Mouse (Mus musculus): ENCODE measurements around the gene Lrrk1. TPM values are rescaled to one million over a fixed set of nuclear protein-coding genes. Genes with fewer than 3 reads are reported as not detected.

Gene Lrrk1
- total RNA-seq, 2 experiments from 2014 or later = 3.8 to 4.9 TPM

DNA sequence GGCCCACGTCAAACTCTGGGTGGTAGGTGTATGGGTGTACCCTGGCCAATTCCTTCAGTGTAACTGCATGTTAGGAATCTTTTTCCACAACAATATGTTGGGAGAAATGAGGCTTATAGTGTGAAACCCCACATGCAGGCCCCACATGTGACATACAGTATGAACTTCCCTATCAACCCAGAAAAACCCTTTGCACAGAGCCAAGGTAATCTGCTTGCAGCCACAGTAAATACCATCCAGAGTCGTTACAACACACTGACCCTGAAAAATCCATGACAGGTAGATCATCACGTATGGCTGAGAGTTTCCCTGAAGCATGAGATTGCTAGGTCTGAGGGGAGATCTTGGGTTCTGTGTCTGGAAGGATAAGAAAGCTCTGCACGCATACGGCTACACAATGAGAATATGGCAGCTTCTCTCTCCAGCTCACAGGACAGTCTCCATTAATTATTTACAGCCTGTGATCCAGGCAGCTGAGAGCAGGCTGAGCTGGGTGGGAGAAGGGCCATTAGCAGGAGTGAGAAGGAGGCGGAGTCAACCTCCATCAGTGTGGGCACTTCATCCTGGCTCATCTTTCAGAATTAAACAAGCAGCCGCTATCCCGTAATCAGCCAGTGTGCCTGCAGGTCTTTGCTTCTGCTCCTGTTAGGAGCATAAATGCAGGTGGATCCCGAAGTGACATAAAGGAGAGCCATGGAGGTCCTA lies 41.0 kb downstream of the Lrrk1 start:
- intact Hi-C loops (cut with DNase I) = no loop called here
- no peak for DNase-seq (ENCODE audit: low spot score in 2 of 2)

DNA sequence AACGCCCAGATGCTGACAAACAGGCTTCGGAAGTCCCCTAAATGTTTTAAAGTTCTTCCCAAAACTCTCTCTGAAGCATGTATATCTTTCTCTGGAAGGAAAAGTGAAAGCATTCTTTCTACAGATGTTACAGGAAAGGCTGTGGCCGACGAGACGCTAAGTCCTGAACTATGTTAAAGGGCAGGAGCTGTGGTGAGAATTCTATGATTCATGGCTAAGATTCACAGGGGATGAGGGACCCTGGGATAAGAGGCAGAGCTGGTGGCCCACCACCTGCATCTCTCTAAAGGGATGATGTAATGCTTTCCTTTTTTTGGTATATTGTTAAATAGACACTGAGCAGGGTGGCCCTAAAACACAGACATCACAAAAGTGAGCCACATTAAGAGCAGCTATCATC lies 44.8 kb downstream of the Lrrk1 start:
- intact Hi-C loops (cut with DNase I) = loop anchor here (2.0 kb wide), 1 partner anchor 33 kb away; no protein-coding TSS in a partner anchor
- DNase-seq (ENCODE audit: low spot score in 2 of 2) = no peak

DNA sequence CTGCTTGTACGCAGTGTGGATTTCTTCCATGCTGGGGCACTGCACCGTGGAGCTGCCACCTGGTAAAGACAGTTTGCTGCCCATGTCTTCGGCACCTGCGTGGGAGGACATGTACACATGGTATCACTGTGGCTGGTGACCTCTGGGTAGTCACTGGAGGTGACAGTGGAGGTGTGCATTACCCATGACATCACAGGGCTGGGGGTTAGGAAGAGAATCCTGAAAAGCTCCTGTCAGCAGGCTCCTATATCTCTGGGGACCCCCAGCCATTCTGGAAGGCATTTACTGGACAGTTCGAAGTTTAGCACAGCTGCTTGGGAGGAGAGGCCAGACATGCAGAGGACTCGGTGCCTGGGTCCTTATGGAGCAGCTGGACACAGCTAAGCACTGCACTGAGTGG lies 45.3 kb downstream of the Lrrk1 start:
- no peak for DNase-seq (ENCODE audit: low spot score in 2 of 2)
- intact Hi-C loops (cut with DNase I) = loop anchor here (2.0 kb wide), 1 partner anchor 32 kb away; no protein-coding TSS in a partner anchor

DNA sequence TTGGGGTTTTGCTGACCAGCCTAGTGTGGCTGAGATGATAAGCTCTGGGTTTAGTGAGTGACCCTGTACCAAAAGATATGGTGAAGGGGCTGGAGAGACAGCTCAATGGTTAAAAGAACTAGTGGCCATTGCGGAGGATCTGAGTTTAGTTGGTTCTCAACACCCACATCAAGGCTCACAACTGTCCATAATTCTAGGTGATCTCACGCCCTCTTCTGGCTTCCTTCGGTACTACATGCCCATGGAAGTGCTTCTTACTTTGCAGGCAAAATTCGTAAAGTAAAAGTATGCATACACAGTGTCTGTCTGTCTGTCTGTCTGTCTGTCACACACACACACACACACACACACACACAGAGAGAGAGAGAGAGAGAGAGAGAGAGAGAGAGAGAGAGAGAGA lies 45.8 kb downstream of the Lrrk1 start:
- DNase-seq (ENCODE audit: low spot score in 2 of 2) = peak; percentile 29 to 31
- intact Hi-C loops (cut with DNase I) = loop anchor here (2.0 kb wide), 1 partner anchor 32 kb away; no protein-coding TSS in a partner anchor

DNA sequence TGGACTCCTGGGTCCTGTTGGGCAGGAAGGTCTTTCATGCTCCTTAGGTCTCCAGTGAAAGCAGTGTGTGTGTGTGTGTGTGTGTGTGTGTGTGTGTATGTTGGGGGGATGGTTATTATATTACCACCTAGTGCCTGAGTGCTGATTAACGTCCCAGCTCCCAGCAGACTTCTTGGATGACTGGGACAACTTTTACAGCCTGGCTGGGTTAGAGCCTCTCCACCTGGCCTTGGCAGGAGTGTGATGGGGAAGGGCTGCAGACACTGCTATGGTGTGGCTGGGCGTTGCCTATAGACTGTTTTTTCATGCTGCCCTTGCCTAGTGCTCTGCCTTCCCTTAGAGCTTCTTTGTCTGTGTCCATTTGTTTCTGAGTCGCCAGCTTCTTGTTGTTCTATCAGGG lies 48.1 kb downstream of the Lrrk1 start:
- intact Hi-C loops (cut with DNase I) = no loop called here
- DNase-seq (ENCODE audit: low spot score in 2 of 2) = no peak

DNA sequence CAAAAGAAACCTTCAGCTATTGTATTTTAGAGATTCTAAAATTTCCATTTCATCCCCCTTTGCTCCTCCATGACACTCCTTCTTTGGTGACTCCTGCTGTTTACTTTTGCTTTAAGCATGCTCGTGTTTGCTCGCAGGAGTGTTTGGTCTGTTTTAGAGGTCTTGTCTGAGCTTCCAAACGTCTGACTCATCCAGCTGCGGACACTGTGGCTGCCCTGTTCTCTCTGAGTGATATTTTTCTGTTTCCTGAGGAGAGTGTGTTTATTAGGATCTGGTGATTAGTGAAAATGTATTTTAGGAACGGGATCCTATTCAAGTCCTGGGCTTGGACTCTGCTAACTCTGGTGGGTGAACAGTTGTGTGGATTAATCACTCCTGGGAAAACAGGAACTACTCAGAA lies 48.5 kb downstream of the Lrrk1 start:
- no peak for DNase-seq (ENCODE audit: low spot score in 2 of 2)
- intact Hi-C loops (cut with DNase I) = no loop called here

DNA sequence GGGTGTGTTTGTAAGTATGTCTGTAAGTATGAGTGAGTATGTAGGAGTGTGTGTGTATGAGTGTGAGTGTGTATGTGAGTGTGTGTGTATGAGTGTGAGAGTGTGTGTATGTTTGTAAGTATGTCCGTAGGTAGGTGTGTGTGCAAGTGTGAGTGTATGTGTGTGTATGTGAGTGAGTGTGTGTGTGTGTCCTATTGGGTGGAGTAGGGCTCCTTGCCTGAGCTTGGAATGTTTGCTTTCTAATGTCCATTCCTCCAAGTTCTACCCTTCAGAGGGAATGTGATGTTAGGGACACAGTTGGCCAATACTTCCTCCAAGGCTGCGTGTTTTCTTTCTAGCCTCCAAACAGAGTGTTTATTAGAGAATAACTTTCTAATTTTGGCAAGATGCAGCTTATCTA lies 51.2 kb downstream of the Lrrk1 start:
- intact Hi-C loops (cut with DNase I) = no loop called here
- no peak for DNase-seq (ENCODE audit: low spot score in 2 of 2)

DNA sequence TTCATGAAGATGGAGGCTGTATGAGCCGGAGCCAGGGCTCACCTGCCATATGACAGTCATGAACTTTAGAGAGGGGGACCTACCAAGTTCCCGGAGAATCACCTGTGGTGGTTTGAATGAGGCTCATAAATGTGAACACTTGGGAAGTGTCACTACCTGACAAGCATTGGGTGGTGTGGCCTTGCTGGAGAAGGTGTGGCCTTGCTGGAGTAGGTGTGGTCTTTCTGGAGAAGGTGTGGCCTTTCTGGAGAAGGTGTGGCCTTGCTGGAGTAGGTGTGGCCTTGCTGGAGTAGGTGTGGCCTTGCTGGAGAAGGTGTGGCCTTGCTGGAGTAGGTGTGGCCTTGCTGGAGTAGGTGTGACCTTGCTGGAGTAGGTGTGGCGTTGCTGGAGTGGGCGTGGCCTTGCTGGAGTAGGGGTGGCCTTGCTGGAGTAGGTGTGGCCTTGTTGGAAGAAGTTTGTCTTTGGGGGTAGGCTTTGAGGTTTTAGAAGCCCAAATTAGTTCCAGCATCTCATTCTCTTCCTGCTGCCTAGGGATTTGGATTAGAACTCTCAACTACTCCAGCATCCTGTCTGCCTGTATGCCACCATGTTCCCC lies 54.1 kb downstream of the Lrrk1 start:
- no peak for DNase-seq (ENCODE audit: low spot score in 2 of 2)
- intact Hi-C loops (cut with DNase I) = no loop called here

DNA sequence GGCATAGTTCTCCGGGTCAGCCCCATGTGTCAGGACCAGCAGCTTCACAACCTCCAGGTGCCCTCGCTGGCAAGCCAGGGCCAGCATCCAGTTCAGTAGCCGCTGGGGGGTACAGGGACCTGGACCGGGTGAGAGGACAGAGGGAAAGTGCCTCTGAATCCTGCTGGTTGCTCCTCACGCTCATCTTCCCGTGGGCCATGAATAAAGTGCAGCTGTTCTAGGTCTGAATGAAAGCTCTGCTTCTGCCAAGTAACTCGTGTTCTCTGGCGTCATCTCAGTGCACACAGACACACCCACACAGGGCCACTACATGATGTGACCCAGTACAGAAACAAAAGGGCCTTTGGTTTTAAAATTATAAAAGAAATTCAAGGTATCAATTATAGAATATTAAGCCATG lies 55.8 kb downstream of the Lrrk1 start:
- intact Hi-C loops (cut with DNase I) = no loop called here
- no peak for DNase-seq (ENCODE audit: low spot score in 2 of 2)

DNA sequence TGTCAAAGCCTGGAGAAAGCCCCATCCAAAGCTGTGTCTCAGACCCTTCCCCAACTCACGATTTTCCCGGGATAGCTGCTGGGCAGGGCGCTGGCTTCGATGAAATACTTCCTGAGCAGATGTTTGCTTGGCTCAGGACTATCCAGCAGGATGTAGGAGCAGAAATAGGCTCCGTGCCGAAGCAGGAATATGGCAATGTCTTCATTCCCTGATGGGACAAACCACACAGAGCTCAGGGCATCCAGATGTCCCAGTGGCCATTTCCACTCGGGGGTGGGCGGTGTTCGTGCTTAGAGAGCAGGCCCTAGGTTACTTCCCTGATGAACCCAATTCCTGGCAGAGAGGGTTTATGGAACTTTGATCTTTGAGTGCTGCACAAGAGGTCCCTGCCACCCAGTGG lies 57.5 kb downstream of the Lrrk1 start:
- intact Hi-C loops (cut with DNase I) = no loop called here
- DNase-seq (ENCODE audit: low spot score in 2 of 2) = no peak

DNA sequence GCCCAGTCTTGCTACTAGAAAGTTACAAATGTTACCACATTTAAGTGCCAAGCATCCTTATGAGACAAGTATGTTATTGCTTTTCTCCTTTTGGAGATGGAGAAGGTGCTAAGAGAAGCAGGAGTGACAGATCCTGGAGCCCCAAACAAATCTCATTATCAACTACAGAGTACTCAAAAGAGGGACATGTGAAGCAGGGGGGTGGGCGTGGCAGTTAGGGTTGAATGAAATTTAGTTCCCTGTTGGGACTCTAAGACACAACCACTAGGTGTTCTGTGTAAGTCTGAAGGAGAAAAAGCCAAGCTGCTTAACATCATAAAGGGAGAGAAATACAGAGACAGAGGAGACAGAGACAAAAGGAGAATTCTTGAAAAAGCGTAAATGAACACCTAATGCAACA lies 60.6 kb downstream of the Lrrk1 start:
- no peak for DNase-seq (ENCODE audit: low spot score in 2 of 2)
- intact Hi-C loops (cut with DNase I) = no loop called here

DNA sequence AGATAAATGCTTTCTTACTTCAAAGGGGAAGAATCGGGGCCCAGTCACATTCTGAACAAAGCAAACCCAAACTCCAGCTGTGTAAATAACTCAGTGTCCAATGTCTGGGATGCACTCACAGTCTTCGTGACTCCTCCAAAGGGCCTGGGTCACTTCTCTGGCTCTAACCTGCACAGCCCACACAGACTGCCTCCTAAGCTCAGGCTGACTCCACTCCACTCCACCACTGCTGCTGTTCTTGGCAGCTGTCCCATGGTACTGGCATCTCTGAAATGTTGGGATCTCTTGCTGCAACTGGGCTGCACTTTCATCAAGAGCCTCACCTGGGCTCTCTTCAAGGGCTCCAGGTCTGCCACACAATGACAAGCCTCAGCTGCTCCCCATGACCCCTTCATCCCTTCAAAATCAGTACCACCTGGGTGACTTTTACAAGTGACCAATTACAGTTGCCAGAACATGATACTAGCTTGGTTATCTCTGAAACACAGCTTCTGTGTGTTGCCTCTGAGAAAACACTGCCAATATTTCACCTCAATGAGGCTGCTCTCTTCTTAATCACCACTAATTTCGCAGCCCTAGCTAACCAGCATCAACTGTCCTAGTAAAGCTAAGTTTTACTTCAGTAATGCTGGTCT lies 62.6 kb downstream of the Lrrk1 start:
- intact Hi-C loops (cut with DNase I) = no loop called here
- DNase-seq (ENCODE audit: low spot score in 2 of 2) = no peak

DNA sequence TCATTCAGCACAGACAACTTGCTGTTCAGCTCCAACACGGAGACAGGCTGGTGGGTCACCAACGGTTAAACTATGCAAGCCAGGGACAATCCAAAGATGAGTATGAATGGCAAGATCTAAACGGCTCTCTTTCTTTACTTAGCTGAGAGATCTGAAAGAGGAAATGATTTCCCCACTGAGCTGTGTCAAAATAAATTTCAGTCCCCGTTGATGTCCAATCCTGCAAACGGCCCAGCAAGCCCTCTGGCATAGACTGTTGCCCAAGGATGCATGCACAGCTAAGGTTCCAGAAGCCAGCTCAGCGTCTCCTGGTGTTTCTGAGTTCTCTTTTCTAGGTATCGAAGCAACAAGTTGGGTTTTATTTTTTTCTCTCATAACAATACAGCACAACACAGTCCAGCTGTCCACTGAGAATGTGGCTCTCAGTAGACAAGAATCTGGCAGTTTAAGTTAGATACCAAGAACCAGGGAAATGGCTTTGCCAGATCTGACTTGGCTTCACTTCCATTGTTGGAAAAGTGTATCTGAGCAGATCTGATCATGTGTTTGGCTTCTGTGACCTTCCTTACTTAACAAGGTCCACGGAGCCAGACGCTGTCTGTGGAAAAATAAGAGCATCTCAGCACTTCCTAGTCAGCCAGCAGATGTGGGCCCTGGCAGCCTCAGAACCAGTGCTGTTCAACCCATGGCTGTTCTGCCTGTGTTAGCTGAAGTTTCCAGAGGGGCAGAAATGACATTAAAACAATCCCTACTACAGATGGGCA lies 64.7 kb downstream of the Lrrk1 start:
- DNase-seq (ENCODE audit: low spot score in 2 of 2) = no peak
- intact Hi-C loops (cut with DNase I) = no loop called here

DNA sequence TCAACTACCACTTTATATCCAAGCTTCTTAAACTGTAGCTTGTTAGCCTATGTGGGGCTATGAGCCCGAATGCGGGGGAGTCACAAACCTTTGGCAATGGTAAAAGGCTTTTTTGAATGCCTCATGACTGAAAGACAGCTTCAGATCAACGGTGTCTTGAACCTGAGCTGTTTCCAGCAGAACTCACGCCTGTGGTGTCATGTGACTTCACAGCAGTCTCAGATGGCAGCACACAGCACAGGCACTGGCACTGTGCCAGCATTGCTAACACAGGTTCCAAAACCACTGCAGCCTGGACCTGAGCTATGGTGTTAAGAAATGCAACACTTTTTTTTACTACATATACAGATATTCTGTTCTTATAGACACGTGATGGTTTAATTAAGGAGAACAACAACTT lies 67.2 kb downstream of the Lrrk1 start:
- no peak for DNase-seq (ENCODE audit: low spot score in 2 of 2)
- intact Hi-C loops (cut with DNase I) = no loop called here

DNA sequence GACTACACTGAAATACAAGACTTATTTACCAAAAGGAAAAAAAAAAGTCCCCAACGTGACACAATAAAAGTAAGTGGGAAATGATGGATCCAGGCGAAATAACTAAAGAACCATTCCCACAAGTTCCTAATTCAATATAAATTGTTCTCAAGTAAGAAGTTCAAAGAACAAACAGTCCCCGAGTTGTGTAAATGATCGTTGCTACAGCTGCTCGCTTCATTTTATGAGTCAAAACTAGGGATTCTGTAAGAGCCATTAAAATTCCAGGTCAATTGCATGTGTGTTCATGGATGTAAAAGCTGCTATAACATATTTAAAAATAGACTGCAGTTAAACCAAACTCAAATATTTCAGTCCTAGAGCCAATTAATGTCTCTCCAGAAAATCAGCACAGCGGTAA lies 70.0 kb downstream of the Lrrk1 start:
- no peak for DNase-seq (ENCODE audit: low spot score in 2 of 2)
- intact Hi-C loops (cut with DNase I) = no loop called here

DNA sequence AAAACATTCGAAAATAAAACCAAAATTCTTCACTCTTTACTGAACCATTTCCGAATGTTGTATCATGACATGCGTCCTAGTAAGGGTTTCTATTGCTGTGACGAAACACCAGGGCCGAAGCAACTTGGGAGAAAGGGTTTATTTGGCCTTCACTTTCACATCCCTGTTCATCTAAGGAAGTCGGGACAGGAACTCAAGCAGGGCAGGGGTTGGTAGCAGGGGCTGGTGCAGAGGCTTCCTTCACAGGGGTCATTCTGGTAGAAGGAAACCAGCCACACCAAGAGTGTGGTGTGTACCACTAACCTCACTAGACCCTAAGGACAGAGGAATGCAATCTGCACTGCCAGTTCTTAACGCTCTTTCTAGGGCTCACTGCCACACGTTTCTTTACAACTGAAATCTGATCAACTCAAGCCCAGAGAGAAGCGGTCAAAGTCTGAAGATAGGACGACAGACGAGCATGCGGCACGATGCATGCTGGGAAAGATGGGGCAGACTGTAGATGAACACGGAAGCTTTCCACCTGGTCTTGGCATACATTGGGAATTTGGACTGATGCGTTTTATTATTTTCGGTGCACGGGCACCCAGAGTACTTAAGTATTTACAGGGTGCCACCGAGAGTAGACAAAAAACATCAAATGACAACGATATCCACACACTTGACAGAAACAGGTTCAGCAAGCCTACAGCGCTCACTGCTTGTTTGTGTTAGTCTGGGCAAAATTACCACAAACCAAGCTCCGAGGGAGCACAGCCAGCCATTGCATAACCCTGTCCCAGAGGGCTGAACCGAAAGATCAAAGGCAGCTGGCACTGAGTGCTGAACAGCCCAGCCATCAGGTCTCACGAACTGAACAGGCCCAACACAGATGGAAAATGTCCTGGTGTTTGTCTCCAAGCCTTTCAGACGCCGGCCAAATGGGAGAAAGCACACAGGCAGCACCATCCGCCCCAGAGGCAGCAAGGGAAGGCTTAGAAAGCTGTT lies 77.2 kb downstream of the Lrrk1 start:
- peak in 1 of 2 experiments; percentile 37 for DNase-seq (ENCODE audit: low spot score in 2 of 2)
- intact Hi-C loops (cut with DNase I) = loop anchor here (1.0 to 2.0 kb wide), 3 partner anchors 32 to 350 kb away; no protein-coding TSS in a partner anchor

DNA sequence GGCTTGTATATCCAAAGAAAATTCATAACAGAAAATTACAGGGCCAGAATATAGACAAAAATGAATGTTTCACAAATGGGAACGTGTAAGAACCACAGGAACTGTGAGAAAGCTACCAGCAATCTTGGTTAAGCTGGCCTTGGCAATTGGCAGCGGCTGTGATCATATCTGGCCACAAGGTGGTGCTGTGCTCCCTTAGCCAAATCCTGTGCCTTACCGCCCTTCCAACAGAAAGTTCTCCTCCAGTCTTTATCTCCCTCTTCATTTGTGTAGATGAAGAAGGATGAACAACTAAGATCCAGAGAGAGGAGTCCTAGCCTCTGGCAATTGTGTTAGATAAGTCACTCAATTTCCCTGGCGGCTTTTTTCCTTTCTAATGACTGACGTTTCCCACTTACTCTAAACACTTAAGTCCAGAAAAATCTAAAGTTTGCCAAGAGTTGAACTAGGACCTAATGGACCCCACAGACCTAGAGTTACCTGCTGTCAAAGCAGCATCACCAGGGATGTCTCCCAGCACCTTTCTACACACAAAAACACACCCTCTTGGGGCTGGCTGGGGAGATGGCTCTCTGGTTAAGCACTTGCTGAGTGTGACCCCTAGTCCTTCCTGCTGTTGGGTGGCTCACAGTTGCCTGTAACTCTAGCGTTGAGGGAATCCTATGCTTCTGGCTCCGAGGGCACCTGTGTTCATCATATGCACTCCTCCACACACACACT lies 78.0 kb downstream of the Lrrk1 start:
- DNase-seq (ENCODE audit: low spot score in 2 of 2) = peak; percentile 63
- intact Hi-C loops (cut with DNase I) = loop anchor here (1.0 to 2.0 kb wide), 3 partner anchors 33 to 351 kb away; no protein-coding TSS in a partner anchor

DNA sequence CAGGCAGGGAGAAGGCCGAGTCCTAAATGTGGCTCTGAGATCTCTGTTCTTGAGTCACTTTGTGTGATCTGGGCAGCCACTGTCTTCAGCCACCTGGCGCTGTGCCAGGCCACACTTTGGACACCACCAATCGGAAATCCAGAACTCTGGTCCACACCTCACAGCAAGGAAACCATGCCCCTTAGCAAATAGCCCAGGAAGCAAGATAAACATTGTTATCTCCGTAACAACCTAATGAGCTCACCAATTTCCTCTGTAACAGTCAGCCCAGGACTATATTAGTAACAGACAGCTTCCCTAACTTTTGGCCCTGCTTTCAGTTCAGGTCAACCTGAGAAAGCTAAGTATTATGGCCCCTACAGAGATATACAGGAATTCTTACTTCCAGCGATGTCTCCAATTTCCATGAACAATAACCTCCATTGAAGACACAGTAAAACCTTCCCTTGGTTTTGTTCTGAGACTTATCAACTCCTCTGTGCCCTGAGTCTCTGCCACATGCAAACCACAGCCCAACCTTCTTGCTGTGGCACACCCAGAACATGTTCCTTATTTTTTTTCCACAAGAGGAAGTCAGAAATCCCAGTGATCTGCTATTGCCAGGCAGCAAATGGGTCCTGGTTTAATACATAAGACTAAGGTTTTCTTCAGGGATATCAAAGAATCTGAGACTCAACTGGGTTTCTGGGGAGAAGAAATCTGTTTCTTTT lies 78.8 kb downstream of the Lrrk1 start:
- intact Hi-C loops (cut with DNase I) = no loop called here

More for the DNA sequence above, 78.8 kb downstream of the Lrrk1 start:
- DNase-seq (ENCODE audit: low spot score in 2 of 2) = no peak
